Mouse (Mus musculus) brown adipose tissue, adult 24 weeks (tissue): Measurements from ENCODE around the gene Col15a1. TPM values are rescaled to one million over a fixed set of nuclear protein-coding genes. Genes with fewer than 3 reads are reported as not detected.

ENCODE experiments used
- H3K27ac ChIP-seq: fragments of 200-500 bp; replicated peaks from 2 replicates; pipeline ENCODE4 v1.5.1; 2012; ENCODE audit warnings: low read depth, mild to moderate bottlenecking, low read length
- H3K4me1 ChIP-seq: fragments of 200-500 bp; 2 replicates; pipeline ENCODE4 v1.6.1; 2012; ENCODE audit warnings: low read length, mixed read lengths; ENCODE audit not compliant: control insufficient read depth, insufficient read depth, insufficient read length
- H3K4me3 ChIP-seq: fragments of 200-500 bp; 2 replicates; pipeline ENCODE4 v1.5.1; 2012; ENCODE audit warnings: low read depth, mild to moderate bottlenecking, low read length, moderate library complexity; ENCODE audit not compliant: insufficient read depth
- polyA plus RNA-seq: library from polyadenylated mRNA; stranded (reverse); fragments of >200 nt; gene quantifications from 2 replicates; pipeline ENCODE4 v1.2.4, GENCODE M21; 2012; ENCODE audit not compliant: missing spikeins, insufficient read depth, insufficient read length

Gene Col15a1
- polyA plus RNA-seq, 1 experiment: 38.2 TPM

DNA sequence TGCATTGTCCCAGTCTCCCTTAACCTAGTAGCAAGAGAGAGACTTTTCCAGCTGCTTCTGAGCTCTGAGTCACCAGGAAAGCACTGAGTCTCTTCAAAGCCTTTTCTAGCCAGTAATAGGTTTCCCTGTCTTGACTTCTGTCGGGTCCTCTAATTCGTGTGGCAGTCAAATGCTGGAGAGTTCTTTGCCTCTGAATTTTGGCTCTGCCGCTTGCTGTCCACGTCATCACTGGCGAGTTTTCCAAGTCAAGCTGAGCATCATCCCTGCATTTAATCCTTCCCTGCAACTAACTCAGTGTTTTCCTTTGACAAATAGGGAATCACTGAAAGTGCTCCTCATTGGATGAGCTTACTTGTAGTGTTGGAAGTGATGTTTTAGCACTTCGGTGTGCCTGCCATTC is 108.5 kb downstream of the Col15a1 start:
- Histone ChIP-seq H3K27ac (no peak overlapping the region), H3K4me3 (no peak overlapping the region)

DNA sequence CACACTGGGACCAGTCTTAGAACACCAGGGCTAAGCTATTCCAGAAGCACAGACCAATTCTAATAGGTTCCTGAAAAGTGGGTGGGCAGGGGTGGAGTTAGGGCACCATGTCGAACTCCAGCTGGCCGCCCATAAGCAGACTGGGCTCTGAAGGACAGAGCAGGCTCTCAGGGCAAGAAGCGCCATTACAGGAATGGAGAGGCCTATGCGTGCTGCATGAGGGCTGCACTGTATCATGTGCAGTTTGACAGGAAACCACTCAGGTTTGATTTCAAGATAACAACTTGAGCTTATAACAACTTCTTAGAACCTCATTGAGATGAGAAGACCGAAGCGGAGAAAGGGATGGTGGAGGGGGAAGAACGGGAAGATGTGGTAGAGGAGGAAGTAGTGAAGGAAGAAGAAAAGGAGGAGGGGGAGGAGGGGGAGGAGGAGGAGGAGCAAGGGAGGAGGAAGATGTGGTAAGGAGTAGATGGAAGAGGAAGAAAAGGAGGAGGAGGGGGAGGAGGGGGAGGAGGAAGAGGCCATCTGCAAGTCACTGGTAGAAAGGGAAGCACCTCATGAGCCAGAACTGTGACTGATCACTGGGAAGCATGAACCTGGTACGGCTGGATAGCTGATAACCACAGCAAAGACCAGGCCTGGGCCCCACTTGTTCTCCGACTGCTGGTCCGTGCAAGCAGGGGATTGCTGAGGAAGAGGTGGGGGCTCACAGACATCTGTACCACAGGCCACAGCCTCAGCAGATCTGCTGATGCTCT is 111.8 kb downstream of the Col15a1 start:
- Histone ChIP-seq H3K4me1 (peaks cover 7% of the 10 kb centered on the region), H3K4me3 (no peak overlapping the region), H3K27ac (no peak overlapping the region)

More for the DNA sequence above, 108.5 kb downstream of the Col15a1 start:
- peaks cover 12% of the 10 kb centered on the region for H3K4me1 ChIP-seq

DNA sequence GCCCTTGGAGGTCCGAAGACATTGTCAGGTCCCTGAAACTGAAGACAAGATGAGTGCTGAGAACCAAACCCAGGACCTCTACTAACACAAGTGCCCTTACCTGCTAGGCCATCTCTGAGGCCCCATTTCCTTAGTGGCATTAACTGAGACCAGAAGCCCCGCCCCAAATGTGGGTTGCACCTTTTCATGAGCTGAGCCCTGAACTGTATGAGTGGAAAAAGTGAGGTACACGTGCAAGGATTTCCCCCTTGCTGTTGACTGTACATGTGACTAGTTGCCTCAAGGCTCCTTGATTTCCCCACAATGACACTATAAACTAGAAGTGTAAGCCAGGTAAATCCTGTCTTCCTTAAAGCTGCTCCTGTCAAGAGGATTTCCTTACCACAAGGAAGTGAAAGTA is 114.4 kb downstream of the Col15a1 start:
- no peaks in the 10 kb centered on the region for H3K4me1 ChIP-seq
- no peak overlapping the region for H3K27ac ChIP-seq
- no peak overlapping the region for H3K4me3 ChIP-seq

DNA sequence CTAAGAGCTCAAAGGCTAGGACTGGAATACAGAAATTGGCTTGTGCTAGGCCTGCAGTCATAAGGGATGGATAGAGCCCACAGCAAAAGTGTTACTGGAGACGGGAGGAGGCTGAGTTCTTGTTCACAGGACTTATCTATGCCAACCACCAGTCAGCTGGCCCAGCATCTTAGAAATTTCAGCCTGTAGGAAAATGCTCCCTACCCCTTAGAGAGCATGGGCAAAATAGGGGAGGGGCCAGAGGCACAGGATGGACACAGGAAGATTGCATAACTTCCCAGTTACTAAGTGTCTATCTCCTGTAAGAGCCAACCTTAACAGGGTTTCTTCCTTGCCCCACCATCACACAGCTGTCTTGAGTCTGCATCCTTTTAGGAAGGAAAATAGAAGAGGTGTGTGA is 116.2 kb downstream of the Col15a1 start:
- H3K4me1 ChIP-seq: no peaks in the 10 kb centered on the region
- no peak overlapping the region for H3K4me3 ChIP-seq
- H3K27ac ChIP-seq: no peak overlapping the region

DNA sequence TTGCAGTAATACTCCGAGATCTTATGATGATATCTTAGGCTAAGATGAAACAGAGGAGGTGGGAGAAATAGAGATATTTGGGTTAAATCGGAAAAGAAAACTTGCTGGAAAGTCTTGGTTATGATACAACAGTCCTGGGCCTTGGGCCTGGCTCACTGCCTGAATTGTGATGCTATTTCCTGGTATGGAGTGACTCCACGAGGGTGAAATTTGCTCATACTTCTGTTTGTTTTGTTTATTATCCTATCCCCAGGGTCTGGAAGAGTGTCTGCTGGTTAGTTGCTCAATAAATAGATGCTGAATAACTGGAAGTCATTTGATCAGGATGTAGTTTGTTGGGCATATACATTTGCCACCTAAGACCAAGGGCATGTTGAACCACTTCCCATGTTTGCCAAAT is 119.8 kb downstream of the Col15a1 start:
- H3K4me1 ChIP-seq: no peaks in the 10 kb centered on the region
- H3K4me3 ChIP-seq: no peak overlapping the region
- no peak overlapping the region for H3K27ac ChIP-seq

DNA sequence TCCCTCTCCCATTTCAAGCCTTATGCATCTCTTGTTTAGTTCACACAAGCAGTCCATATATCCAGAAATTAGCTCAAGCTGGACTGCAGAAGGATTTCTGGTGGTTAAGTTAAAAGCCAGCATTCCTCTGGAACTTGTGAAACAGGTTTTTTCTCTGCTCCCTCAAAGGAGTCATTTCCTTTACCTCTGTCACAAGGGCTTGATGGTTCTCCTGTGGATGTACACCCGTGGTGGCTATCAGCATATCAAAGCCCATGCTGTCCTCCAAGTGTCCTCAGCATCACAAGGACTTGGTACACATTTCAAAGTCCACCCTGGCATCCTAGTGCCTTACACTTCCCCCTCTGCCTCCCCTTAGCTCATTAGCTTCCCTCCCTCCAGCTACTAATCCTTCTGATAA is 121.3 kb downstream of the Col15a1 start:
- Histone ChIP-seq H3K4me1 (no peaks in the 10 kb centered on the region), H3K27ac (no peak overlapping the region)

DNA sequence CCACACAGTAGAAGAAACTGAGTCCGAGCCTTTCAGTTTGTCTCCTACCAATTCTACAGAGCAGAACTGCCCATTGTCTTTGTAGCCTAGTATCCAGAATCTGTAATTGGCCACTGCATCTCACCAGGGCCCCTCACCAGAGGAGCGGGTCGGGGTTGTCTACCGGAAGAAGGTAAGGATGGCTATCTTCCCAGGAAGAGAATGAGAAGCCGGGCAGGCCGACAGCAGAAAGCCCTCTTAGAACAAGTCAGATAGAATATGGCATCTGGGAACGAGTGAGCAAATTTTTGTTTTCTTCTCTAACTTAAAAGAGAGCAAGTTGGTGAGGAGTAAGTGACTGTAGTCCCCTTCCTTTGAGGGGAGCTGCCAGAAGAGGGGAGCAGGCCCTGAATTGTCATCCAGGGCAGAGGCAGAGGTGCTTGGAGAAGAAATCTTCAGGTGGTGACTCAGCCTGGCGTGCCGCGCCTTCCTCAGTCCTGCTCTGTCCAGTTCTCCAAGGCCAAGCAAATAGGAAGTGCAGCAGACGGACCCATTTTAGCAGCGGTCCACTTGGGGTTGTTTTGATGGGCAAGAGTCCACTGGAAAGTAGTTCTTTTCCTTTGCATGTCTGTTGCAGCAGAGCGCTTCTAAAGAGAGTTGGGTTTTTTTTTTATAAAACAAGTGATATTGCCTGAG is 122.6 kb downstream of the Col15a1 start:
- Histone ChIP-seq H3K4me3 (no peak overlapping the region), H3K4me1 (no peaks in the 10 kb centered on the region), H3K27ac (no peak overlapping the region)

More for the DNA sequence above, 121.3 kb downstream of the Col15a1 start:
- H3K4me3 ChIP-seq: no peak overlapping the region

DNA sequence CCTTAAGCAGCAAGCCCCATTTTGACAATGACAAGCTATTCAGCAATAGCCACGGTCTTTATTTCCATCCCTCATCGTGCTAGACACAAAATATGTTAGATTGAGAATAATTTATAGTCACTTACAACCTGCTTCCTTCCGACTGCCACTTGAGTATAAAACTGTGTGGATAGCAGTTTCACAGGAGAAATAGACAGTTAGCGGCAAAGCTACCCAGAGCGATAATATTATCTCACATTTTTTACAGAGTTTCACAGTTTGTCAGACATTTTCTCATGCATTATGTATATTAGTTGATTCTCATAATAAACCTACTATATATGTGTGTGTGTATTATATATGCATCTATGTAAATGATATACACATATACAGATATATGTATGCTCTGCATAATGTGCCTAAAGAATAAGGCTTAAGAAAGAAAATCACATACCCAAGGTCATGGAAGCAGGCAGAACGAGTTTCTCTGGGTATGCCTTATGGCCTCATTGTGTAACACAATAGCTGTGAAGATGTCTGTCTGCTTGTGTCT is 124.9 kb downstream of the Col15a1 start:
- Histone ChIP-seq H3K4me1 (no peaks in the 10 kb centered on the region), H3K27ac (no peak overlapping the region), H3K4me3 (no peak overlapping the region)

DNA sequence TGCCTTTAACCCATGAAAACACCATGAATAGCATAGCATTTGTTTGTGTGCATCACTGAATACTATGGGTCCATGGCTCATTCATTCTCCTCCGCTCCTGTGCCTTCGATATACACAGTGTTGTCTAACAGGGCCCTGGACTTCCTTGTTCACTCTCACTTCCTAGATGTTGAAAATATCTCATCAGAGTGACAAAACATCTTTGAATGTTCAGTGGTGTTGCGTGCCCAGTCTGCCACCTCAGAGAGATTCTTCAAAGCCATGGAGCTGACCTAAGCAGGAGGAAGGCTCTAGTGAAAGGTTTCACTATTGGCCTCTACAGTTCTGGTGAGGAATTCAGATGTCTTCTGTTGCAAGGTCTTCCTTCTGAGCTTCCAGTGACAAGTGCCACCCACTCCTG is 125.6 kb downstream of the Col15a1 start:
- no peaks in the 10 kb centered on the region for H3K4me1 ChIP-seq
- no peak overlapping the region for H3K27ac ChIP-seq
- no peak overlapping the region for H3K4me3 ChIP-seq

DNA sequence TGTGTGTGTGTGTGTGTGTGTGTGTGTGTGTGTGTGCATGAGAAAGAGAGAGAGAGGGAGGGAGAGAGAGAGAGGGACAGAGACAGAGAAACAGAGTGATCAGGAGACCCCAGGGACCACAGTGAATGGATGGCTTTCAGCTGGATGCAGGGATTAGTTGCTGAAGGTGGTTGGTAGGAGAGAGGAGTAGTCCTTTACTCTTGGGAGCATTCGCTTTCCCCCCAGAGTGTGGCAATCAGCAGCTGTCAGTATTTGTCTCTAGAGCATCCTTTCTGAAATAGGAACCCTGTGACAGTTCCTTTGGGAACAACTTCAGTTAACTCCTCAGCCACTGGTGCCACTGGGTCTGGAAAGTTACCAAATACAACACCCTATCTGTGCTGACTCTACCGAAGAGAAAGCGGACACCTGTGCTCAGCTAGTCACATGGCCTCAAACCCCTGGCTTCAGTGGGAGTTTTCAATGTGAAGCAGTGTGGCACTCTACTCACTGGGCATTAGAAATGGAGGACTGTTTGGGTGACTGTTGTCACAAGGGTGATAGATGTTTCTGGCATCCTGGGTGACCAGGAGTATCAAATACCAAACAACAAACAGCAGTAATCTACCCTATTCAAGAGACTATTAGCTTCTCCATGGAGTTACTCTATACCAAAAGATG is 129.1 kb downstream of the Col15a1 start:
- no peak overlapping the region for H3K4me3 ChIP-seq
- no peaks in the 10 kb centered on the region for H3K4me1 ChIP-seq
- no peak overlapping the region for H3K27ac ChIP-seq

DNA sequence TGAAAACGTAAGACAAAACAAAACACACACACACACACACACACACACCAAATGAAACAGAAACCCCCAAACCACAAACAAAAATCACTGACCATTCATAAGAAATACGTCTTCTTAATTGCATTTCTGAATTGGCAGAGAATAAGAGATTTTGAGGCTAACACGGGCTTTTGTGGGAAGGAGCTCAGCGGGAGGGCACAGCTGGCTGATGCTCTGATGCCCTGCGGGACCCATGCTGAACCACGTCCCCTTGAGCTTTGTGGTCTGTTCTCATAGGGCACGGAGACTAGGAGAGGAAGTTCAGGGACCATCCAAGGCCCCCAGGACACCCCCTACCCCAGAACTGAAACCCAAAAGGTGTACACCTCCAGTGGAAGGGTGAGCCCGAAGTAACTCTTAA is 134.7 kb downstream of the Col15a1 start:
- Histone ChIP-seq H3K27ac (no peak overlapping the region), H3K4me3 (no peak overlapping the region), H3K4me1 (no peaks in the 10 kb centered on the region)

DNA sequence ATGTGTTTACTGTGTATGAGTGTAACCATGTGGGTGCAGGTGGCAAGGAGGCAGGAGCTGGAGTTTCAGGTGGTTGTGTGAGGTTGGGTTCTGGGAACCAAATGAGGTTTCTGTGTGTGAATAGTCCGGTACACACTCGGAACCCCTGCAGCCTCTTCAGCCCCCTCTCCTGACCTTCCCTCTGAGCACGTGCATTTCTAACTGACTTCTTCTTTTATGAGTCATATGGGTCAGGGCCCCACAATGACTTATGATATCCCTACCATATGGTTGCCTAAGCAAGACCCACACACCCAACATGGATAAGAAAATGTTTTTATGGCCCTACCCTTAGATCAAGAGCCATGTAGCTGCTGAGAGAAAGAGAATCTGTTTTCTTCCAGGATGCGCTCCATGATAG is 139.1 kb downstream of the Col15a1 start:
- Histone ChIP-seq H3K27ac (no peak overlapping the region), H3K4me3 (no peak overlapping the region), H3K4me1 (no peaks in the 10 kb centered on the region; the same call in 1 of the 2 replicates)

DNA sequence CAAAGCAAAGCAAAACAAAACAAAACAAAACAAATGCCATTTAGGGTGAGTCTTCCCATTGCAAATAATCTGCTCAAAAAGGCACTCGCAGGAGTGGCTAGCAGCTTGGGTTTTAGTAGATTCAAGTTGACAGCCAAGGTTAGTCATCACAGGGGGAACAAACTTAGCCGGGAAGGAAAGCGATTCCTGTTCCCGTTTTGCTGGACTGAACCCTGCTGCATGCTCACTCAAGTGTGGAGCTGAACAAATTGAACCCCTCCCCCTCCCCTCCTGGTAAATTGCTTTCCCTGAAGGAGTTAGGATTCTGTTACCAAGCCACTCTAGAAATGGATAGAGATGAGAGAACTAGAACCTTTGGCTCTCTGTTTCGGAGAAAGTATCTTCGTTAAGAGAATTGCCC is 141.8 kb downstream of the Col15a1 start:
- Histone ChIP-seq H3K4me3 (no peak overlapping the region), H3K4me1 (no peaks in the 10 kb centered on the region; the same call in 1 of the 2 replicates), H3K27ac (no peak overlapping the region)

DNA sequence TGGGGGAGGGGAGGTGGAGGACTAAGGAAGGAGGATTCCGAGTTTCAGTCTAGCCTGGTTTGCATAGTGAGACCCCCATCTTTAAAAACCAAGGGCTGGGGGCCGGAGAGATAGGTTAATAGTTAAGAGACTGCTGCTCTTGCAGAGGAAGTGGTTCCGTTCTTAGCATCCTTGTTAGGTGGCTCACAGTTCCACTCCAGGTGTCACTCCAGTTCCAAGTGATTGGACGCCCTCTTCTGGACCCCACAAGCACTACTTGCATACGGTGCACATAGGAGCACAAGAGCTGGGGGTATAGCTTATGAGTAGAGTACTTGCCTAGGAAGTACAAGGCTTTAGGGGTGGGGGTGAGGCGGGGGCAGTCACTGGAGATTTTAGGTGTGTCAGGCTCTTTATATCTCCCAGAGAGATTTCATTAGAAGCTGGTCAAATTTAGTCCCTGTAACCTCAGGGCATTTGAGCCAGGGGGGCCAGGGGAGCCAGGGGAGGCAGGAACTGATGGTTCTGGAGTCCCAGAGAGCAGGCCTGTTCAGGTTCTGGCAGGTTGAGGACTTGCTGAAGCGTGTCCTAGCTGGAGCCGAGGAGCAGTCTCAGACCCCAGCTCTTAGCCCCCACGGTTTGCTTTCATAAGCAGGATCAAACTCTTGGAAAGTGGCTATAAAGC is 143.6 kb downstream of the Col15a1 start:
- Histone ChIP-seq H3K4me1 (no peaks in the 10 kb centered on the region; the same call in 1 of the 2 replicates), H3K27ac (no peak overlapping the region), H3K4me3 (peak overlapping the region; percentile 91; the same call in 1 of the 2 replicates)
